9 mouse cellular contexts compared by ENCODE assay signal in the genomic region with DNA sequence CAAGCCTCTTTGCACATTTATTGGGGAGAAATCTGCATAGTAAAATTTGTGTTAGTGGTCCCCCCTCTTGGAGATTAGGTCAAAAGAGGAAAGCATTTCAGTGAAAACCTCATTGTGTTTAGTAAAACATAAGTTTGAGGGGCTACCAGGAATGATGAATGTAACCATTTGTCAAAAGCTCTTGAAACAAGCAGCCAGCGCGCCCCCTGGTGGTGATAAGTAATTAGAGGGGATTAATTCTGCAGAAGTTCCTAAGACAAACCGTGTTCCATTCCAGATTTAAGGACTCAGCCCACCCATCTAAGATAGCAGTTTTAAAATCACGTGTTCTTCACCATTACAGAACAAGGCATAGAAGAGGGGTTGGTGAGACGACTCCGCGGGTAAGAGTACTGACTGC. TPM values are rescaled to one million over a fixed set of nuclear protein-coding genes. Genes with fewer than 3 reads are reported as not detected.
DNase-seq lines count a peak whose midpoint lies in the region; ATAC-seq and TF ChIP-seq lines count a peak whose summit lies in the region.
"Had no signal": no experiment of that assay in that cellular context is flagged by ENCODE, and none has a peak within 500 bp of the region (broad histone marks: within the 10 kb centered on the region; RNA-seq: fewer than 3 reads in every experiment).

No protein-coding gene starts in this region.

- no peak for TF ChIP-seq EP300 in liver, embryonic 14.5 days (IDR thresholded peaks at IDR 0.05; ENCODE audit: low read depth)

- H3K27me3 ChIP-seq in thymus, adult 2 months (ENCODE audit: control insufficient read depth, insufficient read depth, low read length): no peaks in the 10 kb centered on the region
- H3K27me3 ChIP-seq in embryonic facial prominence, embryonic 10.5 days (replicated peaks; ENCODE audit: low read depth, poor library complexity, severe bottlenecking): no peaks in the 10 kb centered on the region
- H3K27me3 ChIP-seq in liver, embryonic 14.5 days (ENCODE audit: control insufficient read depth, insufficient read depth, low read length): no peaks in the 10 kb centered on the region

- no peak overlapping the region for H3K9ac ChIP-seq in liver, embryonic 14.5 days (replicated peaks)

- H3K4me3 ChIP-seq in thymus, adult 2 months (ENCODE audit: control insufficient read depth, insufficient read depth, low read length): no peak overlapping the region
- no peak overlapping the region for H3K4me3 ChIP-seq in embryonic facial prominence, embryonic 10.5 days
- no peak overlapping the region for H3K4me3 ChIP-seq in liver, embryonic 14.5 days (ENCODE audit: insufficient read depth in 1 of 2, low read depth in 2 of 2, low read length in 2 of 2)

- ATAC-seq in liver, embryonic 14.5 days (ENCODE audit: insufficient read depth): no peak
- ATAC-seq in megakaryocyte, adult 5-6 weeks (ENCODE audit: poor library complexity, severe bottlenecking): no peak

- whole genome bisulfite sequencing in thymus, adult 2 months: 19% methylated on average over 7 of the region's 7 CpGs
- 19% methylated on average over 7 of the region's 7 CpGs for WGBS in embryonic facial prominence, embryonic 10.5 days
- 13% methylated on average over 7 of the region's 7 CpGs for WGBS in liver, embryonic 14.5 days (ENCODE audit: insufficient replicate concordance)

- no peak overlapping the region for H3K27ac ChIP-seq in thymus, adult 2 months (ENCODE audit: control insufficient read depth, insufficient read depth, low read length)
- H3K27ac ChIP-seq in embryonic facial prominence, embryonic 10.5 days (replicated peaks): no peak overlapping the region
- H3K27ac ChIP-seq in liver, embryonic 14.5 days: no peak overlapping the region

- no peaks in the 10 kb centered on the region for H3K36me3 ChIP-seq in thymus, adult 2 months (ENCODE audit: control insufficient read depth, insufficient read depth, low read length)
- peaks cover 7% of the 10 kb centered on the region for H3K36me3 ChIP-seq in embryonic facial prominence, embryonic 10.5 days (replicated peaks)
- H3K36me3 ChIP-seq in liver, embryonic 14.5 days (replicated peaks; ENCODE audit: control insufficient read depth, insufficient read depth, low read depth): no peaks in the 10 kb centered on the region

- no peak for TF ChIP-seq CTCF in thymus, adult 2 months (IDR thresholded peaks at IDR 0.05; ENCODE audit: borderline replicate concordance, control insufficient read depth, extremely low read depth, insufficient read depth, low read length, poor library complexity)
- peak; percentile 73 for TF ChIP-seq CTCF in liver, embryonic 14.5 days (IDR thresholded peaks at IDR 0.05; ENCODE audit: low read depth)

- H3K9me3 ChIP-seq in embryonic facial prominence, embryonic 10.5 days: no peaks in the 10 kb centered on the region
- H3K9me3 ChIP-seq in liver, embryonic 14.5 days (ENCODE audit: control insufficient read depth, low read length): no peaks in the 10 kb centered on the region

- peak; percentile 64 for DNase-seq in thymus, adult 2 months
- no peak for DNase-seq in thymus, adult 18-20 months
- DNase-seq in adrenal gland, postnatal 25 days: peak; percentile 78
- peak; percentile 85 for DNase-seq in embryonic facial prominence, embryonic 10.5 days (ENCODE audit: low spot score)
- peak; percentile 74 to 92 for DNase-seq in kidney, postnatal 25 days
- peak; percentile 27 to 30 (median 29) for DNase-seq in liver, embryonic 14.5 days (ENCODE audit: low read depth in 3 of 3, low spot score in 3 of 3)
- peak; percentile 90 for DNase-seq in right cerebral cortex, postnatal 14 days

- TF ChIP-seq POLR2A in thymus, adult 2 months (IDR thresholded peaks at IDR 0.05; ENCODE audit: control insufficient read depth, extremely low read depth, insufficient read depth, low read length, poor library complexity): no peak

- H3K4me2 ChIP-seq in liver, embryonic 14.5 days (ENCODE audit: low read depth): no peak overlapping the region

- H3K4me1 ChIP-seq in thymus, adult 2 months (replicated peaks; ENCODE audit: control insufficient read depth, insufficient read depth, low read length): no peaks in the 10 kb centered on the region
- peaks cover 4% of the 10 kb centered on the region for H3K4me1 ChIP-seq in embryonic facial prominence, embryonic 10.5 days
- H3K4me1 ChIP-seq in liver, embryonic 14.5 days (replicated peaks; ENCODE audit: control insufficient read depth in 2 of 2, insufficient read depth in 2 of 2, low read length in 1 of 2): no peaks in the 10 kb centered on the region

RNA-seq across cellular contexts. Expression of a gene that starts 35.7 kb away (rescaled TPM):
- polyA plus RNA-seq in thymus, adult 2 months (2012; rRNA removed): 18.6 and 25.0 TPM in 2 replicates
- 21.2 and 21.9 TPM in 2 replicates for total RNA-seq in adrenal gland, postnatal 25 days (2021)
- polyA plus RNA-seq in embryonic facial prominence, embryonic 10.5 days (2016; fragmentation: Nextera tagmentation; extraction: Ambion mirVana): 62.2 and 64.5 TPM in 2 replicates
- 3.8 and 3.9 TPM in 2 replicates for polyA plus RNA-seq in liver, embryonic 14.5 days (2012; rRNA removed)
- 4.3 and 5.0 TPM in 2 replicates for polyA plus RNA-seq in liver, embryonic 14.5 days (2014; fragmentation: Nextera tagmentation; extraction: Ambion mirVana)
- 1.7 and 2.3 TPM in 2 replicates for total RNA-seq in megakaryocyte, adult 5-6 weeks (2015)
- total RNA-seq in megakaryocyte, adult 5-6 weeks (2017): 1.3 and 2.0 TPM in 2 replicates

RNA-seq across cellular contexts. Expression of a gene that starts 51.7 kb away (rescaled TPM):
- 0.66 and 1.2 TPM in 2 replicates for polyA plus RNA-seq in thymus, adult 2 months (2012; rRNA removed)
- total RNA-seq in adrenal gland, postnatal 25 days (2021): 11.3 and 11.8 TPM in 2 replicates
- polyA plus RNA-seq in embryonic facial prominence, embryonic 10.5 days (2016; fragmentation: Nextera tagmentation; extraction: Ambion mirVana): 0.10 TPM in 1 of 2 replicates, not detected in the other
- 0.06 TPM in 1 of 2 replicates, not detected in the other for polyA plus RNA-seq in liver, embryonic 14.5 days (2012; rRNA removed)
- not detected in 2 replicates for polyA plus RNA-seq in liver, embryonic 14.5 days (2014; fragmentation: Nextera tagmentation; extraction: Ambion mirVana)
- 0.14 and 0.47 TPM in 2 replicates for total RNA-seq in megakaryocyte, adult 5-6 weeks (2015)
- 0.11 TPM in 1 of 2 replicates, not detected in the other for total RNA-seq in megakaryocyte, adult 5-6 weeks (2017)

RNA-seq across cellular contexts. Expression of a gene that starts 54.7 kb away (rescaled TPM):
- polyA plus RNA-seq in thymus, adult 2 months (2012; rRNA removed): not detected in 2 replicates
- total RNA-seq in adrenal gland, postnatal 25 days (2021): not detected in 2 replicates
- not detected in 2 replicates for polyA plus RNA-seq in embryonic facial prominence, embryonic 10.5 days (2016; fragmentation: Nextera tagmentation; extraction: Ambion mirVana)
- polyA plus RNA-seq in liver, embryonic 14.5 days (2012; rRNA removed): 0.03 and 0.04 TPM in 2 replicates
- polyA plus RNA-seq in liver, embryonic 14.5 days (2014; fragmentation: Nextera tagmentation; extraction: Ambion mirVana): not detected in 2 replicates
- not detected in 2 replicates for total RNA-seq in megakaryocyte, adult 5-6 weeks (2015)
- total RNA-seq in megakaryocyte, adult 5-6 weeks (2017): not detected in 2 replicates
- polyA plus RNA-seq: heart, embryonic 14.5 days had no signal

Comparison
In these comparisons a context has a peak if more than half of its experiments do, and no peak if none do; other contexts are left out.
1. DNase-seq: peak in thymus, adult 2 months (single experiment), adrenal gland, postnatal 25 days (single experiment), embryonic facial prominence, embryonic 10.5 days (single experiment), kidney, postnatal 25 days (2 of 2), liver, embryonic 14.5 days (3 of 3) and right cerebral cortex, postnatal 14 days (single experiment); none in thymus, adult 18-20 months (0 of 2).